Mouse (Mus musculus): ENCODE results near the gene Ifitm3. TPM values are rescaled to one million over a fixed set of nuclear protein-coding genes. Genes with fewer than 3 reads are reported as not detected.

Ifitm3 gene
- 255 and 288 TPM in 2 replicates for polyA plus RNA-seq (2015; fragmentation: Nextera tagmentation; extraction: Ambion mirVana)

DNA sequence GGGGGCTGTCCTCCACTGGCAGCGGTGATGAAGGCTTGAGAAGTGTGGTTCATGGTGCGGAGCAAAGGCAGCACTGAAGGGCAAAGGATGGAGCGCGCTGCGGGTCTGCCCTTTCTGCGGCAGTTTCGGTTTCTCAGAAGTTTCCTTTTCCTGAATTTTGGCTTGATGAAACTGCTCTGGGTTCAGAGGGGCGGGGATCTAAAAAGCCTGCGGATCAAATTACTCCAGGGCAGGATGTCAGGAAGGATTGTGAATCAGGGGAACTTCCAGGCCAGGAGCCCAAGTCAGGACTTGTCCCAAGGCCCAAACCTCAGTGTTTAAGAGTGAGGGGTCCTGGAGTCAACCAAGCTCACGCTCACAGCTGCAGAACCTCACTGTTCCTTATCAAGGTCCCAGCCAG is at the start of gene Ifitm3:
Gene Ifitm3 (minus strand): TSS at position 178 of the 400 bp plus-strand sequence.
- H3K4me3 ChIP-seq (replicated peaks) = peak within 1 kb of the TSS; percentile 44
- ATAC-seq = peak; percentile 42
- 22% methylated on average over 10 of the region's 10 CpGs for WGBS
- H3K27ac ChIP-seq = peak within 1 kb of the TSS; percentile 86
- H3K4me1 ChIP-seq (replicated peaks) = peaks cover 19% of the 10 kb centered on the region
- H3K36me3 ChIP-seq = no peaks in the 10 kb centered on the region
- H3K27me3 ChIP-seq (replicated peaks) = no peaks in the 10 kb centered on the region
- no peaks in the 10 kb centered on the region for H3K9me3 ChIP-seq
- peak within 1 kb of the TSS; percentile 45 for H3K9ac ChIP-seq
- peak within 1 kb of the TSS; percentile 62 for H3K4me2 ChIP-seq (replicated peaks)

DNA sequence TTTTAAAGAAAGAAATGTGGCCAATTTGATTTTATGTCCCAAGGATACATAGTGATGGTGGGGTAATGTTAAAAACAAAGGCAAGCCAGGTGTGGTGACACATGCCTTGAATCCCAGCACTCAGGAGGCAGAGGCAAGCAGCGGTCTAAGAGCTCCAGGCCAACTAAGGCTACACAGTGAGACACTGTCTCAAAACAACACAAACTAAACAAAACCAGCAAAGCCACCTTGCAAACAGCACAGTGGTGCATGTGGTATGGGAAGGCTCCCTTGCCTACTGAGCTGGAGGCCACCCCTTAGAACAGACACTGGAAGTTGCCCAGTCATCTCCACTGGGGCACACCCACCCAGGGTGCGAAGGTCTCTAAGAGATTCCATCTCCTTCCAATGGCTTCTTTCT is 49.4 kb upstream of the Ifitm3 start:
- Histone ChIP-seq H3K9me3 (no peaks in the 10 kb centered on the region), H3K27ac (no peak overlapping the region), H3K27me3 (replicated peaks) (no peaks in the 10 kb centered on the region), H3K4me3 (replicated peaks) (peak overlapping the region; percentile 68), H3K4me1 (replicated peaks) (peaks cover 20% of the 10 kb centered on the region), H3K4me2 (replicated peaks) (peak overlapping the region; percentile 88), H3K9ac (peak overlapping the region; percentile 64), H3K36me3 (no peaks in the 10 kb centered on the region)
- peak; percentile 22; the same call in 1 of the 2 replicates for ATAC-seq
- WGBS = 54% methylated on average over 2 of the region's 2 CpGs

DNA sequence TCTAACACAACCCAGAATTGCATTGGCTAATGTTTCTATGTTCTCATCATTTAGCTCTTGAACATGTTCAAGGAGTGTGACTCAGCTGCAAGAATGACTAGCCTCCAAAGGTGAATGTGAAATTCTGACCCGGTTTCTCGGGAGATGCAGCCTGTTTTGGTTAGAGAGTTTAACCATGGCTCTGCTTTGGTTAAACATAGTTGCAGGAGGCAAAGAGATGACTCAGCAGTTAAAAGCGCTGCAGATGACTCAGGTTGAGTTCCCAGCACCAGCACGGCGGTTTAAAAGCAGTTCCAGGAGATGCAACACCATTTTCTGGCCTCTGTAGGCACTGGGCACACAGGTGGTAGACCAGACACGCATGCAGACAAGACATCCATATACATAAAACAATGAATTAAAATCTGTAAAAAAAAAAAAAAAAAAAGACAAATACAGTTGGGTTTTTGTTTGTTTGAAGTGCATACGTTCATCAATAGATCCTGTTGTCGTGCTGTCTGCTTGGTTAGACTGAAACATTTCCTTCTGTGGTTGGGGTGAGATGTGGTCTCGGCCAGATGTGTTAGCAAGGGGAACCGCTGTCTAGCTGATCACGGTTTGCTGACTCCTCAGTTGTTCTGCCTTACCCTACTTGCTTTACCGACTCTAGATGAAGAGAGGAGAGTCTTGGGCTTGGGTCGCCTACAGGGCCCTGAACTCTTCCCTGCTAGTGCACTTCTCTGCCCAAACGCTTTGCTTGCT is 48.2 kb upstream of the Ifitm3 start:
- H3K36me3 ChIP-seq = no peaks in the 10 kb centered on the region
- peaks cover 18% of the 10 kb centered on the region for H3K4me1 ChIP-seq (replicated peaks)
- H3K9ac ChIP-seq = no peak overlapping the region
- H3K9me3 ChIP-seq = no peaks in the 10 kb centered on the region
- H3K27me3 ChIP-seq (replicated peaks) = no peaks in the 10 kb centered on the region
- H3K4me2 ChIP-seq (replicated peaks) = no peak overlapping the region
- no peak overlapping the region for H3K27ac ChIP-seq
- H3K4me3 ChIP-seq (replicated peaks) = no peak overlapping the region
- ATAC-seq = no peak
- WGBS = 89% methylated on average over 14 of the region's 14 CpGs

DNA sequence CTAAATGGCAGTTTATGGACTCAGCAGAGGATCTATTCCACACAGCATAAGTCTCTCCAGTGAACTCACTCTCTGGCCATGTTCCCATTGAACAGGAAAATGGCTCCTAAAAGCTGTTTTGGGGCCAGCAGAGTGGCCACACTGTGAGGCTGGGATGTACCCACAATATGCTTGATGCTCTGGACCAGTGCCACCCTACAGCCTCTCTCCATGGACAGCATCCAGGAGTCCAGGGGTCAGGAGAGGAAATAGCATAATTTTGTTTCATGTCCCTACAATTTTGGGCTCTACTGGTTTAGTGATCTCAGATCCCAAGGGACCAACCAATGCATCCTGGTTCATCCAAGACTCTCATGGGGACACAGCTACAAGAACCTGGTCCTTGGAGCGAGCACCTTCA is 47.0 kb upstream of the Ifitm3 start:
- peaks cover 17% of the 10 kb centered on the region for H3K4me1 ChIP-seq (replicated peaks)
- H3K27ac ChIP-seq = no peak overlapping the region
- no peaks in the 10 kb centered on the region for H3K9me3 ChIP-seq
- WGBS = 97% methylated on average over 1 of the region's 1 CpGs
- ATAC-seq = no peak
- H3K36me3 ChIP-seq = no peaks in the 10 kb centered on the region
- H3K4me2 ChIP-seq (replicated peaks) = no peak overlapping the region
- H3K27me3 ChIP-seq (replicated peaks) = no peaks in the 10 kb centered on the region
- H3K4me3 ChIP-seq (replicated peaks) = no peak overlapping the region
- no peak overlapping the region for H3K9ac ChIP-seq

DNA sequence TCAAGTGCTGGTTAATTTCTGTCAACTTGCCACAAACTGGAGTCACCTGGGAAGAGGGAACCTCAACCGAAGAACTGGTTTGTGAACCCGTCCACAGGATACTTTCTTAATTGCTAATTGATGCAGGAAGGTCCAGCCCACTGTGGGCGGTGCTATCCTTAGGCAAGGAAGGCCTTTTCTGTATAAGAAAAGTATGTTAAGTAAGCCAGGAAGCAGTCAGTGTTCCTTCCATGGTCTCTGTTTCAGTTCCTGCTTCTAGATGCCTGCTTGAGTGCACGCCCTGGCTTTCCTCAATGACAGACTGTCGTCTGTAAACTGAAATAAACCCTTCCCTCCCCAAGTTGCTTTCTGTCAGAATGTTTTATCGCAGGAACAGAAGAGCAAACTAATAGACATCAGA is 46.4 kb upstream of the Ifitm3 start:
- H3K27me3 ChIP-seq (replicated peaks) = no peaks in the 10 kb centered on the region
- H3K4me2 ChIP-seq (replicated peaks) = no peak overlapping the region
- no peak for ATAC-seq
- no peaks in the 10 kb centered on the region for H3K36me3 ChIP-seq
- H3K4me1 ChIP-seq (replicated peaks) = peaks cover 13% of the 10 kb centered on the region
- no peak overlapping the region for H3K27ac ChIP-seq
- no peak overlapping the region for H3K4me3 ChIP-seq (replicated peaks)
- no peaks in the 10 kb centered on the region for H3K9me3 ChIP-seq
- H3K9ac ChIP-seq = no peak overlapping the region
- 81% methylated on average over 6 of the region's 6 CpGs for WGBS

DNA sequence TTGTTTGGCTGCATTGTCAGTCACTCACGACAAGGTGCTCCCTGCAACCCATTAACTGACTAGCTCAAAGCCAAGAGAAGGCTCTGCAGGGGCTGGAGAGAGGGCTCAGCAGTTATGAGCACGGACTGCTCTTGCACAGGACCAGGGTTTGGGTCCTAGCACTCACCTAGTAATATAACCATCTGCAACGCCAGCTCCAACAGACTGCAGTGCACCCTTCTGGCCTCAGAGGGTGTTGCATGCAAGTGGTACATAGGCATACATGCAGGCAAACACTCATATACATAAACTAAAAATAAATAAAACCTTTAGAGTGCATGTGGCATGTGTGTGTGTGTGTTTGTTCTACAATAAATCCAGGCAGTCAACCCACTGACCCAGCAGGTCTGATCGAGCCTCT is 45.2 kb upstream of the Ifitm3 start:
- no peak overlapping the region for H3K4me3 ChIP-seq (replicated peaks)
- no peak for ATAC-seq
- H3K36me3 ChIP-seq = no peaks in the 10 kb centered on the region
- no peak overlapping the region for H3K27ac ChIP-seq
- no peaks in the 10 kb centered on the region for H3K9me3 ChIP-seq
- H3K4me1 ChIP-seq (replicated peaks) = peaks cover 6% of the 10 kb centered on the region; the same call in 1 of the 2 replicates
- WGBS = 77% methylated on average over 4 of the region's 4 CpGs
- H3K9ac ChIP-seq = no peak overlapping the region
- no peak overlapping the region for H3K4me2 ChIP-seq (replicated peaks)
- H3K27me3 ChIP-seq (replicated peaks) = no peaks in the 10 kb centered on the region

DNA sequence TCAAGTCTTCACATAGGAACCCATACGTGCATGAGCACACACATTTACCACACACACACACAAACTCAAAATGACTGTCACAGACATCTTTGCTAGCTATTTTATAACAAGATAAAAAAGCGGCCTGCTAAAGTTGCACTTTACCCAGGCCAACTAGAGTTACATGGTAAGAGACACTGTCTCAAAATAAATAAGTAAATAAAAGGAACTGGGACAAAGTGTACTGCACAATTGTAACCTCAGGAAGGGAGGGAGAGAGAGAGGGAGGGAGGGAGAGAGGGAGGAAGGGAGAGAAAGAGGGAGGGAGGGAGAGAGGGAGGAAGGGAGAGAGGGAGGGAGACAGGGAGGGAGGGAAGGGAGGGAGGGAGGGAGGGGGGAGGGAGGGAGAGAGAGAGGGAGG is 41.9 kb upstream of the Ifitm3 start:
- no peak overlapping the region for H3K4me3 ChIP-seq (replicated peaks)
- WGBS = 73% methylated on average over 2 of the region's 2 CpGs

DNA sequence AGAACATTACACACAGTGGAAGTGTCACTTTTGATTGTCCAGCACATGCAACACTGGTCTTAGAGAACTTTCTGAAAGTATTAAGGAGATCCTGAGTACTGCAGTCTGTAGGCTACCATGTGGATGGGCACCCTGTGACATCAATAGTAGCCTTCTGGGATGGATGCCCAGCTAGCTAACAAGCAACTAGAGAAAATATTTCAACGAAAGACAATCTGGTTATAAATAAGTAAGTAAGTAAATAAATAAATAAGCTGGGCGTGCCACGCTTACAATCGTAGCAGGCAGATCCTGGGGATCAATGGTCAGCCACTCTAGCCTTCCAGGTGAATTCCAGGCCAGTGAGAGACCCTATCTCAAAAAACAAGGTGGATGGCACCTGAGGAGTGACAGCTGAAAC is 41.4 kb upstream of the Ifitm3 start:
- Histone ChIP-seq H3K36me3 (no peaks in the 10 kb centered on the region), H3K4me1 (replicated peaks) (peaks cover 11% of the 10 kb centered on the region), H3K4me3 (replicated peaks) (no peak overlapping the region), H3K9ac (no peak overlapping the region), H3K27me3 (replicated peaks) (no peaks in the 10 kb centered on the region), H3K27ac (no peak overlapping the region), H3K4me2 (replicated peaks) (no peak overlapping the region), H3K9me3 (no peaks in the 10 kb centered on the region)
- 83% methylated on average over 4 of the region's 4 CpGs for WGBS
- no peak for ATAC-seq

More for the DNA sequence above, 41.9 kb upstream of the Ifitm3 start:
- no peak overlapping the region for H3K9ac ChIP-seq
- H3K27ac ChIP-seq = no peak overlapping the region
- no peak overlapping the region for H3K4me2 ChIP-seq (replicated peaks)
- ATAC-seq = no peak
- H3K36me3 ChIP-seq = no peaks in the 10 kb centered on the region
- H3K27me3 ChIP-seq (replicated peaks) = no peaks in the 10 kb centered on the region
- no peaks in the 10 kb centered on the region for H3K9me3 ChIP-seq
- H3K4me1 ChIP-seq (replicated peaks) = peaks cover 7% of the 10 kb centered on the region

DNA sequence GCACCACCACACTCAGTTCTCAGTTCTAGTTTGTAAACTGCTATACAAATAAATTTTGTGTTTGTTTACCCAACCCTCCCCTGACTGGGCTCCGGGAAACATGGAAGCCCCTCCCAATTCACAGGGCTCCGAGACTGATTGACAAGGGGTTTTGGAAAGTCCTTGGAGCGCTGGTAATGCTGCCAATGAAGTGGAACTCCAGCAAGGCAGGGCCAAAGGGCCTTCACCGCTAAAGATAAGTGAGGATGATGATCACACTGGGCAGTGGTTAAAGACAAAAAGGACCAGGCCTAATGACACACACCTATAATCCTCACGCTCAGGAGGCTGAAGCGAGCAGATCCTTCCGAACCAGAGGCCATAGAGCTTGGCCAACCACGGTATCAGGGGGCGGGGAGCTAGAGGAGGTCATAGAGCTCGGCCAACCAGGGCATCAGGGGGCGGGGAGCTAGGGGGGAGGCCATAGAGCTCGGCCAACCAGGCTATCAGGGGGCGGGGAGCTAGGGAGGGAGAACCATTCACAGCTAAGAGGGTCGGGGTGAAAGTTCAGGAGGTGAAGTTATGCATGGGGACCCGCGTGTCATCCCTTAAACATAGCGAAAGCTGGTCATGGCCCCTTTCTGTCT is 40.6 kb upstream of the Ifitm3 start:
- Histone ChIP-seq H3K27me3 (replicated peaks) (no peaks in the 10 kb centered on the region), H3K4me2 (replicated peaks) (no peak overlapping the region), H3K9me3 (no peaks in the 10 kb centered on the region), H3K27ac (no peak overlapping the region), H3K4me1 (replicated peaks) (peaks cover 14% of the 10 kb centered on the region), H3K36me3 (no peaks in the 10 kb centered on the region), H3K4me3 (replicated peaks) (no peak overlapping the region), H3K9ac (no peak overlapping the region)
- WGBS = 62% methylated on average over 17 of the region's 17 CpGs
- ATAC-seq = no peak

DNA sequence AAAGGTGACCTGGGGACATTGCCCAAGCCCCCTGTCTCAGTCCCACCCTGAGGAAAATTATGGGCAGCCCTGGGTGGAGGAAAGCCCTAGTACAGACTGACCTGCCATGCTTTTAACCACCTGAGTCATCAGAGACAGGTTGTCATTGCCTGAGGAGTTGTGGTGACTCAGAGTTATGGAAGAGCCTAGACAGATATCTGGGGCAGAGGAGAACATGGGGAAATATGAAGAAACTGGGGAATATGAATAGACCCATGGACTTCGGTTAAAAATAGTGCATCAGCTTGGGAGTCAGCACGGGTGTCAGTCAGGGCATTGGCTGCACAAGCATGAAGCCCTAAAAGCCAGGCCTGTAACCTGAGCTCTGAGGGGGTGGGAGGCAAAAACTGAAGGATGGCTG is 38.8 kb upstream of the Ifitm3 start:
- H3K4me2 ChIP-seq (replicated peaks) = no peak overlapping the region
- WGBS = 70% methylated on average over 2 of the region's 2 CpGs
- H3K27ac ChIP-seq = no peak overlapping the region
- H3K27me3 ChIP-seq (replicated peaks) = no peaks in the 10 kb centered on the region
- H3K4me1 ChIP-seq (replicated peaks) = peaks cover 14% of the 10 kb centered on the region
- no peaks in the 10 kb centered on the region for H3K9me3 ChIP-seq
- ATAC-seq = no peak
- no peak overlapping the region for H3K4me3 ChIP-seq (replicated peaks)
- no peak overlapping the region for H3K9ac ChIP-seq
- H3K36me3 ChIP-seq = no peaks in the 10 kb centered on the region

DNA sequence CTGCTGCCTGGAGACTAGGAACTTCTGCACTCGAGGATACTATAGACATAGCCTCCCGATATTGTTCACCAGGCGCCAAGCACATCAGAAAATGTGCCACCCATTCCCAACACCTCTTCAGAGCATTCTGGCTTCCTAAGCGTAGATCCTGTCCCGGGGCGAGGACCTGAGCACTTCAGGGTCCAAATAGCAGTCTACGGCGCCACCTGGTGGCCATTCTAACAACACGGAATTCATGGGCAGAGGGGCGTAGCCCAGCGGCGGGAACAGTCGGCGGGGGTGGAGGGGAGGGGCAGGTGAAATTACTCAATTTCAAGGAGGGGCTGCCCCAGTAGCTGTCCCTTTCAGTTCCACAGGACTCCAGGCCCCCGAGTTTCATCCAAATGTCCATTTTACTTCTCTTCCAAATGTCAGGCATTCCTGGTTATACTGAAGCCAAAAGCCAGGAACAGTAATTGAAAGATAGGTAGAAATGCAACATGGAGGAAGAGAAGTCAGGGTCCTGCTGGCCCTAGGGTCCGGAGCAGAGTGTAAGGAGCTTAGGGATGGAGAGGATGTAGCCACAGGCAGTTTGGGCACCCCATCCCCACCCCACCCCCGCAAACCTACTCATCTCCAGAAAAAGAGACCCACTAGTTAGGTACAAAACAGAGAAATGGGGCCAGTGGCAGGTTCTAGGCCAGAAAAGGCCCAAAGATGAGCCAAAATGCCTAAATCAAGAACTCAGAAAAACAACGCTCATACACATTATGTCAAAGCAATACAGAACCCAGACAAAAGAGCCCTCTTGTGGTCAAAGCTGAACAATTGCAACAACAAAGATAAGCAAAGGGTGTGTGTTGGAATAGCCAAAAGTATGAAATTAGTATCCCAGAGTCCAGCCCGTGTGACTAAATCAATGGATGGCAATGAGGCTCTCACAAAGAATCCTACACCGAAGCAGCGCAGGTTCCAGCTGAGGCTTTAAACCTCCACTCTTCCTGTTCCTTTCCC is 38.0 kb upstream of the Ifitm3 start:
- no peaks in the 10 kb centered on the region for H3K36me3 ChIP-seq
- no peaks in the 10 kb centered on the region for H3K9me3 ChIP-seq
- peak; percentile 92 for ATAC-seq
- 10% methylated on average over 21 of the region's 21 CpGs for WGBS
- peak overlapping the region; percentile 75 for H3K4me2 ChIP-seq (replicated peaks)
- H3K4me3 ChIP-seq (replicated peaks) = peak overlapping the region; percentile 30
- H3K27me3 ChIP-seq (replicated peaks) = no peaks in the 10 kb centered on the region
- H3K9ac ChIP-seq = peak overlapping the region; percentile 36
- H3K27ac ChIP-seq = peak overlapping the region; percentile 90
- peaks cover 14% of the 10 kb centered on the region for H3K4me1 ChIP-seq (replicated peaks)

All from intestine, embryonic 15.5 days (tissue).